Mouse (Mus musculus): Measurements from ENCODE around the gene Msx1.

The Msx1 gene

DNA sequence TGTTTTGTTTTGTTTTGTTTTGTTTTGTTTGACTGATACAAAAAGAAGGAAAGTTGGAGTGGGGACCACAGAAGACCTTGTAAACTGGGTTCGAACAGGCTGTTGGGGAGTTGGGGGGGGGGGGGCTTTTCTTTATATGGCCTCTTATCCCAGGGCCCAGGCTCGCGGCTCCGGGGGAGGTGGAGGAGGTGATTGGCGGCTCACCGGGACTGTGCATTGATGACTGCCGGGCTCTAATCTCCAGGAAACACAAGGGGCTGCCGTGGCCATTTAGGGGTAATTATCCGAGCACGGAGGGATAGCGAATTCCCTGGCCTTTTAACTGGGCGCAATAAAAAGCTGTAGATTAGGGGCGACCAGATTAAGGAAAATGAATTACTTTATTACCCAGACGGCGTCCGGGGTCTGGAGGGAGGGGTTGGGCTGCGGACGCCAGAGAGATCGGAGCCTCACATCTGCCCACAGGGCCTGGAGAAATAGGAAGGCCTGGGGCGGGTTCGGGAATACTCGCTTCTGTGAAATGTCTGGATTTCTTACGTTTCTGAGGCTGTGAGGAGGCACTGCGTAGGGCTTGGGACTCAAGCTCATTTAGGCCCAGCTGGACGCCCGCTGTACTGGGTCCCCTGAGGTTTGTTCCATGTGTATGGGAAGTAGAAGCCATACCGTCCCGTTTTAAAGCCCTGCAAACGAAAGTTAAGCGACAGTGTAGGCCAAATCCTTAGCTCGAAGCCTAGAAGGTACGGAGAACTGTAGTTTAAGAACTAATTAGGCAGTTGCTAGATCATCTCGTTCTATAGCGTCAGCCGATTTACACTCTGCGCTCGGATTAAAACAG is 1.4 kb upstream of the Msx1 start:
- no peak for DNase-seq (ENCODE audit: low spot score)

DNA sequence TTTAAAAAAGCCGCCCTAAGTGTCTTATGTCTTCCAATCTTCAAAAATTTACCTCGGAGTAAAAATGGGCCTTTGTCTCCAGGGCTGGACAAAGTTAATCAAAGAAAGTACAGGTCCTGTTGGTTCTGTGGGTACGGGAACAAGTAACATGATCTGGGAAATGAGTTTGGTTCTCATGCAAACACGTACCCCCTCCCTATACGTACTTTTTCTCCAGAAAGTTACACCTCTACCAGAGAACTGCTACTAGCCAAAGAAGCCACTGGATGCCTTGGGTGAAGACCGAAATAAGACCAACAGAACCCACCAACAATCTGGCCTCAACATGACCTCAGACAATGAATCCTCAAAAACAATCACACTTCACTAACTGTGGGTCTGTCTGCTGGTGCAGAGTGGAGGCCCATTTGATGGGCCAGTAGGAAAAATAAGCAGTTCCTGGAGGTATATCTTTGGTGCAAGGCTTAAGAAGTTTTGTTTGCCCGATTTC is 773 bp upstream of the Msx1 start:
- no peak for DNase-seq (ENCODE audit: low spot score)

DNA sequence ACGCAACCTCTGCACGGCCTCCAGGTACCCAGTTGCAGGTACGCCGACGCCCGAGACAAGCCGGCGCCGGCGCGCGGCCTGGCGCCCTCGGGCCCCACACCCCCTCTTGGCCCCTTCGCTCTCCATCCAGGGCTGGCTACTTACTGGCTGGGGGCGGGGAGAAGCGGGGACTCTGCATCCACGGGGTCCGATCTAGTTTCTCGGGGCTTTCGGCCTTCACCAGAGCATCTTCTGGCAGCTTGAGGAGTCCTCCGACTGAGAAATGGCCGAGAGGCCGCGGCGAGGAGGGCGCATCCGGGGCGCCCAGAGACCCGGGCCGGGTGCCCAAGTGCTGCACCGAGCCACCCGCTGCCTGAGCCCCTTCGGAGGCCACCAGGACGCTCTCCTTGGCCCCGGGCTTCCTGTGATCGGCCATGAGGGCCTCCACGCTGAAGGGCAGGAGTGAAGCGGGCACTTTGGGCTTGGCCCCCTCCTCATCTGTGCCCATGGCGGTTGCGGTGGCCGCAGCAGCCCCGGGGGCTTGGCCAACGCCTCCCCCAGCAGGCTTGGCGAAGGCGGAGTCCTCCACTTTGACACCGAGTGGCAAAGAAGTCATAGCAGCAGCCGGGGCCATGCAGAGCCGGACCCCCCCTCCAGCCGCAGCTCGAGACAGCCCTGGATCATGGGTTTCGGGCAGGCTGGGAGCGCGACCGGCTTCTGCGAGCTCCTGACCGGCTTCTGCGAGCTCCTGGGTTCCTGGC is 492 bp downstream of the Msx1 start:
- no peak for DNase-seq (ENCODE audit: low spot score)

GRCm38 (mm10) chr5:37822791-37823720 is 1.3 kb downstream of the Msx1 start:
- DNase-seq (ENCODE audit: low spot score) = no peak

GRCm38 (mm10) chr5:37822116-37822707 is 2.2 kb downstream of the Msx1 start:
- DNase-seq (ENCODE audit: low spot score) = no peak

DNA sequence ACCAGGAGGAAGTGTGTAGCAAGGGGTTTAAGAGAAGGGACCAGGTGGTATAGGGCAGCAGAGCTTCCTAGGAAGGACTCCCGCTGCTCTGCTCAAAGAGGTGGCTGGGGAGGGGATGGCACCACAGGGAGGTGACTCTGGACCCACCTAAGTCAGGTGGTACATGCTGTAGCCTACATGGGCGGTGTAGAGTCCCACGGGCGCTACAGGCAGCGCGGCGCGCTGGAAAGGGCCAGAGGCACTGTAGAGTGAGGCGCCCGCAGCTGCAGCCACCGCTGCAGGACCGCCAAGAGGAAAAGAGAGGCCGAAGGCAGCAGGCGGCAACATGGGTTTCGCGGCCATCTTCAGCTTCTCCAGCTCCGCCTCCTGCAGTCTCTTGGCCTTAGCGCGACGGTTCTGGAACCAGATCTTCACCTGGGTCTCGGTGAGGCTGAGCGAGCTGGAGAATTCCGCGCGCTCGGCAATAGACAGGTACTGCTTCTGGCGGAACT is 3.2 kb downstream of the Msx1 start:
- DNase-seq (ENCODE audit: low spot score) = no peak

DNA sequence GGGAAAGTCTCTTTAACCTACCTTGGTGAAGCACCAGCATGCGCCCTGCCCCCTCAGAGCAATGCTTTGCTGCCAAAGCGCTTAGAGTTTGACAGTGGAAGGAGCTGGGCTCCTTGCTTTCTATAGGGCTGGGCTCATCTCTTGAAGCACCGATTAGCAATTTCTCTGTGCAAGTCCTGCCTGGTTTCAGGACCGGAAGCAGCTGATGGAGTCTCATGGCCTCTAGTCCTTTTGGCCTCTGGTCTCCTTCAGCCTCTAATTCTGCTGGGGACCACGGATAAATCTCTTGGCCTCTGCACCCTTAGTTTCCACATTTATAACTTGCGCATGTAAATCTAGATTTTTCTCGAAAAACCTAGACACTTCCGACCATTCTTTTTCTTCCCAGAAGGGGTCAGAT is 3.7 kb downstream of the Msx1 start:
- DNase-seq (ENCODE audit: low spot score) = no peak

GRCm38 (mm10) chr5:37819971-37820370 is 4.4 kb downstream of the Msx1 start:
- DNase-seq (ENCODE audit: low spot score) = no peak

DNA sequence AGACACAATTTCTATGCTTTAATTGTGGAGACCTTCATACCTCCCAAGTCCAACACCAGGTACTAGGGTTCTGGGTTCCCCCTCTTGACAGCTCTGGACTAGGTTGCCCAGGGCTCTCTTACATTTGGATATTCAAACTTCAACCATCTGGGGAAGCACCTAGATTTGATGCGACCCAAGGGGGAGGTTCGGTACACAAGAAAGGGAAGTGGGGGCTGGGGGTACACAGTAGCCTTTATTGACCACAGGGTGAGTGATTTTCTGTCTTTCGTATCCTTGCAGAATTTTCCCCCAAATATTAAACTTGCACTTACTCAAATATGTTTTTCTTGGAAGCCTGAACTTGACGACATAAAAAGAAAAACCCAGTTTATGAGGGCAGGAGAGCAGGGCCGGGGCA is 4.8 kb downstream of the Msx1 start:
- no peak for DNase-seq (ENCODE audit: low spot score)

DNA sequence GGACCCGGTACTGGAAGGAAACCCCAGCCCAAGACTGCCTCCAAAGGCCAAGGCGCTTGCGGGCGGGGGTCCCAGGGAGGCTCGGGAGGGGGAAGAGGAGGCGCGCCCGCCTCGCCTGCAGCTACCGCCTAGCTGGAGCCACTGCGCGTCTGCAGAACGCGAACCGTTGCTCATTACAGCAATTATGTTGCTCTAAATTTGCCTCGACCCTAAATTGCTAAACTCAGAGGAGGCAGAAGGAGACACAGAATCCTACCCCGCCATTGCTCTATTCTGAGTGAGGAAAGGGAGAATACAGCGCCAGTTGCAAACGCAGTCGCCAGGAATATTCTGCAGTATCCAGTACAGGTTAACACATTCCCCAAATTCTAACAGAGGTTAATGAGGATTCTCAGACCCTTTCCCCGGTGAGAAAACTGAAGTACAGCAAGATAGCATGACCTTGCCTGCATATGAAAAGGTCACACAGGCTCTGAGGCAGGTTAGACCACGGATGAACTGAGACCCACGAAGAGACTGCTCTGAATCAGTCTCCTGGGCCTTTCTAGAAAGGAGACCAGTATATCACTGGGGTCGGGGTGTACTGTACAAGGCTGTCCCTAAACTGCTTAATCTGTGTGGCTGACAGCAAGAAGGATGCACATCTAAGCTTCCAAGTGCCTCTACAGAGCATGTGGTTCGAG is 5.7 kb downstream of the Msx1 start:
- no peak for DNase-seq (ENCODE audit: low spot score)

DNA sequence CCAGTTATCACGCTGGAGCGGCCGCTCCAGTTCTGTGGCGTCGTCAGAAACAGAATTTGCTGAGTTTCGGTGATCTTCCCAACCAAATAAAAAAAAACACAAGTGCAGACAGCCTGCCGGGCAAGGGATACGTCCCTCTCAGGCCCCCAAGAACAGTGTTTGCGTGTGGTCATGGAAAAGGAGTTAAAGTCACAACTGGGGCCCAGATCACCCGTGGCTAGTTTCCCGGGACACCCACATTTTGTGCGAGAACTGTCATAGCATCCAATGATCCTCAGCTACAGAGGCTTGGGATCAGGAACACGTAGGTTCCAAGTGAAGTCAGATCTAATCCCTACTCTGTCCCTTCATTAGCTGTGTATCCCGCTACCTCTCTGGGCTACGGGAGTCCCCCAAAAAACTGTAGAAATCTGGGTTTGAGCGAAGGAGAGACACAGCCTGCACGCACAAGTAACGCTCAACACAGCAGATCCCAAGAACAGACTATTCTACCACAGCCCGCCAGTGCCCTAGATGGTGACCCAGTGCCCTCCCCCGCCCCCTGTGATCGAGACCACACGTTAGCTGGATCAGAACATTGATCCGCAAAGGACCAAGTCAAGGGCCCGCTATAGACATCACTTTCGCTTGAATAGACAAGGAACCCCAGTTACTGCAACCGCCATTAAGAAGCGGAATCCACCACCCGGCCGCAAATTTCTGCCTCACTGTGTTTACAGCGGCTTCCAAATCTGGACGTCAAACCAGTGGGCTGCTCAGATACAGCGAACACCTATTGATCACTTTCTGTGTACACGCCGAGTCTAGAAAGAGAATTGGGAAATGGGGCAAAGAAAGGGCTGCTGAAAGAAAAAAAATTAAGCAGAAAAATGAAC is 6.5 kb downstream of the Msx1 start:
- DNase-seq (ENCODE audit: low spot score) = no peak

DNA sequence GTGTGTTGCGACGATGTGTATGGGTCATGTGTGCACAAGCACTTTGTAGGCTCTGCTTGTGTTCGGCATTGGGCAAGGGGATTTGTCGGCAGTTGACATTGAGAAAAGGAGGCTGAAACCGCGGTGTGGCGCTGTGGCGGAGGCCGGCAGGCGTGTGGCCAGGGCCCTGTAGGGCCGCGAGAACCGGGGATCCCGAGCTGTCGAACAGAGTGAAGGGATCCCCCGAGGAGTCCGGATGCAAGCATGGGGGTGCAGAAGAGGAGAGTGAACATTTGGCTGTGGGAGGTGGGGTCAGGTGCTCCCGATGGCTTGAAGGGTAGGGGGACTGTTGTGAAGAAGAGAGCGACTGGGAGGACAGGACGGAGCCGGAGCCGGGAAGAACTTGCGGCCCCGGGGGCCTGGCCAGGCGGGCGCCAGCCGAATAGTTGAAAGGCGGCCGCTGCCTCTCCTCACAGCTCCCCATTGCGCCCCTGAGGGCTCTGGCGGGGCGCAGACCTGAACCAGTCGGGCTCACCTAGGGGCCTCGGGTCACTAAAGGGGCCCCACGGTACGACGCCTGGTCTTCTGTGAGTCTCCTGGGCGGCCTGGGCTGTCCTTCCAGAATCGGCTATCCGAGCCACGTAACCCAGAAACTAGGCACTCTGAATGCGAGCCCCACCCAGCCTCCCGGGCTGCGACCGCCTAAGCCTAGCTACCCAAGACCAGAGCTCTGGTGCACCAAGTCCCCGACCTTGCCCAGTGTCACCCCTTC is 7.3 kb downstream of the Msx1 start:
- DNase-seq (ENCODE audit: low spot score) = peak; percentile 29

- DNase-seq (ENCODE audit: low spot score) = no peak
These were observed 8.5 kb downstream of the Msx1 start for GRCm38 (mm10) chr5:37815909-37816308.

- no peak for DNase-seq (ENCODE audit: low spot score)
These were observed 10.2 kb downstream of the Msx1 start for GRCm38 (mm10) chr5:37814169-37814568.

DNA sequence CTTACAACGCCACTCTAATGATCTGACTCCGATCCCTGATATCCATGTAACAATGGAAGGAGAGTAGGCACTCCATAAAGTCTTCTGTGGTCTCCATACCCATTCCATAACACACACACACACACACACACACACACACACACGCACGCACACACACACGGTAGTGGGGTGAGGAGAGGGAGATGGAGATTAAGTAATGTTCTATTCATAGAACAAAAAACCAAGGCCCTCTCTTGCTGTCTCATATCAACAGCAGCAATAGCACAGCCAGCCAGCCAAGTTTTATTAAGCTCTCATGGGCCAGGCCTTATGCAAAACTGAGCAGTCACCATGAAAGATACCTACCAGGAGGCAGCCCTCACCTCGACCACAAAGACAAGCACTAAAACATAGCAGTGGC is 19.1 kb downstream of the Msx1 start:
- no peak for DNase-seq (ENCODE audit: low spot score)

DNA sequence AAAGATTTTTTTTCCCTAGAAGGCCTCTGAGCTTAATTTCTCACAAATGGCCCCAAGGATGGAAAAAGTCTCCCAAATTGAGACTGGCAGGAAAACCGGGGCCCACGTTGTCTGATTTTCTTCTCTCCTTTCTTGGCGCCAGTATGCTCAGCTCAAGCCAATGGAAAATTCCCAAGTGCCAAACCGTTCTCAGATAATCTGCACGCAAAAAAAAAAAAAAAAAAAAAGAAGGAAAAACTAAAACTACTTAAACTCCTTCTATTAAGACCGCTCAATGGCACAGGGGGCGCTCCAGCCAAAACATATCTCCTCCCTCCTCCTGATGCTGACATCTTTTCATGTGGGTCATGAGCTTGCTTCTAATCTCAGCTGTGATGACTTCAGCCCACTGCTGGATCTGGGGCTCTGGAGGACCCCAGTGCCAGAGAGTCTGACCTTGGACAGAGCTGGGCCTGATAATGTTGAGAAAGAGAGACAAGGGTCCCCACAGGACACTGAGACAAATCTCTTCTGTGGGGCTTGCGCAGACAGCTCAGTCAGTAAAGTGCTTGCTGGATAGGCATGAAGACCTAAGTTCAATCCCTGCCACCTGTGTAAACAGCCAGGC is 19.8 kb downstream of the Msx1 start:
- no peak for DNase-seq (ENCODE audit: low spot score)

GRCm38 (mm10) chr5:37797251-37797650 is 27.1 kb downstream of the Msx1 start:
- DNase-seq (ENCODE audit: low spot score) = no peak

GRCm38 (mm10) chr5:37796751-37797150 is 27.6 kb downstream of the Msx1 start:
- DNase-seq (ENCODE audit: low spot score) = no peak

- no peak for DNase-seq (ENCODE audit: low spot score)
These were observed 28.7 kb downstream of the Msx1 start for GRCm38 (mm10) chr5:37795691-37796090.
